Mouse (Mus musculus) neural tube, embryonic 11.5 days (tissue): ENCODE measurements around the gene Taar9. TPM values are rescaled to one million over a fixed set of nuclear protein-coding genes. Genes with fewer than 3 reads are reported as not detected.
"Not testable (repeated sequence)": the region's sequence is repeated elsewhere in the genome, so short reads cannot be mapped to it uniquely, and the experiment has no call there.

Experiments used
- ATAC-seq: fragments of 200-750 bp; cut with Nextera tagmentation; 2 replicates; pipeline ENCODE4 v1.8.0; 2017; ENCODE audit warnings: moderate number of reproducible peaks, mild to moderate bottlenecking, moderate TSS enrichment, moderate library complexity; ENCODE audit not compliant: insufficient read depth, low FRiP score, low TSS enrichment
- DNase-seq: peaks from one replicate; pipeline ENCODE4 v3.0.0-alpha.2; 2015; ENCODE audit warnings: low spot score
- H3K27ac ChIP-seq: fragments of 300-500 bp; sonication (generic); 2 replicates; pipeline ENCODE4 v1.5.1; 2014; ENCODE audit warnings: low read depth, mild to moderate bottlenecking, low read length
- H3K27me3 ChIP-seq: fragments of 300-500 bp; sonication (generic); 2 replicates; pipeline ENCODE4 v1.6.1; 2014; ENCODE audit warnings: mild to moderate bottlenecking, low read length, mixed read lengths; ENCODE audit not compliant: control insufficient read depth, insufficient read depth
- H3K36me3 ChIP-seq: fragments of 300-500 bp; sonication (generic); 2 replicates; pipeline ENCODE4 v1.6.1; 2014; ENCODE audit warnings: mild to moderate bottlenecking, low read length, moderate library complexity, mixed read lengths; ENCODE audit not compliant: control insufficient read depth, insufficient read depth
- H3K4me1 ChIP-seq: fragments of 300-500 bp; sonication (generic); 2 replicates; pipeline ENCODE4 v1.6.1; 2014; ENCODE audit warnings: low read length, mixed read lengths; ENCODE audit not compliant: control insufficient read depth, insufficient read depth
- H3K4me2 ChIP-seq: fragments of 300-500 bp; sonication (generic); 2 replicates; pipeline ENCODE4 v1.6.1; 2014; ENCODE audit warnings: low read depth, mild to moderate bottlenecking, moderate library complexity
- H3K4me3 ChIP-seq: fragments of 300-500 bp; sonication (generic); 2 replicates; pipeline ENCODE4 v1.5.1; 2014; ENCODE audit warnings: low read depth, low read length
- H3K9ac ChIP-seq: fragments of 300-500 bp; sonication (generic); 2 replicates; pipeline ENCODE4 v1.6.1; 2014; ENCODE audit warnings: mild to moderate bottlenecking, low read length
- H3K9me3 ChIP-seq: fragments of 300-500 bp; sonication (generic); 2 replicates; pipeline ENCODE4 v1.6.1; 2016; ENCODE audit warnings: low read length; ENCODE audit not compliant: control insufficient read depth
- WGBS: fragments of 180-500 bp; shearing (Covaris S2); extraction: QIAGEN DNeasy Blood & Tissue Kit; methylation state at CpG from one replicate; pipeline ENCODE4 v1.1.7; 2014; 5-methylcytosine and 5-hydroxymethylcytosine counted together
- polyA plus RNA-seq: library from polyadenylated mRNA; unstranded; fragments of >200 nt; fragmentation: Nextera tagmentation; extraction: Ambion mirVana; gene quantifications from 2 replicates; pipeline ENCODE4 v1.2.1, GENCODE M21; 2014

Taar9 gene
- polyA plus RNA-seq, 1 experiment from 2014 or later, result not detected

DNA sequence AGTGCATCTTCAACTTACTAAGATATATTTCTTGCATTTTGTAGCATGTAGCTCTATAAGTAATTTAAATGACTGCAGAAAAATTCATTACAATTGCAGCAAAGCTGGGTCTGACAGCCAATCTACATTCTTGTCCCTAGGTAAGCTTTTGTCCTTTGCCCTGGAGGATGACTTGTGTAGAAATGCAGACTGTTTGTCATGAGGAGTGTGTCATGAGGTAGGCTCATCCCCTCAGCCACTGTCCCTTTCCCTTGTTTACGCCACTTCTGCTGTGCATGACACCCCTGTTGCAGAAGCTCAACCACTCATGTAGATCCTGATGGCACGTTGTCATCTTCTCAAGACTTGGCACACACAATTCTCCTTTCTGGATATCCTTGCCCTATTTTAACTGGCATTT is 22.2 kb downstream of the Taar9 start:
- Histone ChIP-seq H3K4me1 (no peaks in the 10 kb centered on the region), H3K36me3 (no peaks in the 10 kb centered on the region), H3K9ac (no peak overlapping the region), H3K27ac (no peak overlapping the region), H3K9me3 (no peaks in the 10 kb centered on the region), H3K4me2 (no peak overlapping the region), H3K4me3 (no peak overlapping the region), H3K27me3 (no peaks in the 10 kb centered on the region)
- 92% methylated on average over 2 of the region's 2 CpGs for WGBS
- ATAC-seq, result no peak
- no peak for DNase-seq

DNA sequence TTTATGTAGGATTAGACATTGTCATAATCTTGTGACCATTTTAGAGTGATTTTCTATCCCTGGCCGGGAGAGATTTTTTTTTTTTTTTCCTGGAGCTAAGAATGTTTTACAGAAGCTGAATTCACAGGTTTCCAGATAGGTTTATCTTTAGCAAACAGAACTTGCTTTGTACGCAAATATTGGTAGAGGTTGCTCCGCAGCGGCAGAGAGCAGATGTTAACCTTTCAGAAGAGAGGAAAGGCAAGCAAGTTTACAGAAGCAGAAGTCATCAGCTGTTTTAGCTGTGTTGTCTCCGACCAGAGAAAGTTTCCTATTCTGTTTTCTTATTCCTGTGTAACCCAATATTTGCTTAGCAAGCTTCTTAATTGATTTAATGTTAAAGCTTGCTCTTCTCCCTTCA is 22.8 kb downstream of the Taar9 start:
- no peak for DNase-seq
- no peak overlapping the region for H3K27ac ChIP-seq
- no peak overlapping the region for H3K9ac ChIP-seq
- H3K4me3 ChIP-seq, result no peak overlapping the region
- no peak for ATAC-seq
- no peaks in the 10 kb centered on the region for H3K4me1 ChIP-seq
- H3K9me3 ChIP-seq, result no peaks in the 10 kb centered on the region
- H3K4me2 ChIP-seq, result no peak overlapping the region
- WGBS, result 81% methylated on average over 5 of the region's 5 CpGs
- H3K36me3 ChIP-seq, result no peaks in the 10 kb centered on the region
- no peaks in the 10 kb centered on the region for H3K27me3 ChIP-seq

DNA sequence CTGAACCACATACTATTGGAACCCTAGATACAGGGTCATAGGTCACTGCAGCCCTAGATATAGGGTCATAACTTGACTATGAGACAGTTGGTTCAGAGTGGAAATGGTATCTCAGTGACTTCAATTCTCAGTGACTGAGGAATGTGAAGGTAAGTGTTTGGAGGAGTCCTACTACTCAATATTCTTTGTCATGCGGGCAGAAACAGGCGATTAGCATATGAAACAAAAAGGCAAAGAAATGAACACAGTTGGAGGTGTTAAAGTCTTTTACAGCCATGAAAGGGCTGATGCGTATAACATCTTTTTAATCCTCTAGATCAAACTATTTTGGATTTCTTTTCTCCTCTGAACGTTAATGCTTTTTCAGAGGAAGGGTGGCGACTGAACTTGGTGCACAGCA is 23.4 kb downstream of the Taar9 start:
- Histone ChIP-seq H3K4me2 (no peak overlapping the region), H3K36me3 (no peaks in the 10 kb centered on the region), H3K9me3 (no peaks in the 10 kb centered on the region), H3K4me3 (no peak overlapping the region), H3K4me1 (no peaks in the 10 kb centered on the region), H3K27ac (no peak overlapping the region), H3K9ac (no peak overlapping the region), H3K27me3 (no peaks in the 10 kb centered on the region)
- ATAC-seq (no peak), DNase-seq (no peak)
- 72% methylated on average over 5 of the region's 5 CpGs for WGBS

DNA sequence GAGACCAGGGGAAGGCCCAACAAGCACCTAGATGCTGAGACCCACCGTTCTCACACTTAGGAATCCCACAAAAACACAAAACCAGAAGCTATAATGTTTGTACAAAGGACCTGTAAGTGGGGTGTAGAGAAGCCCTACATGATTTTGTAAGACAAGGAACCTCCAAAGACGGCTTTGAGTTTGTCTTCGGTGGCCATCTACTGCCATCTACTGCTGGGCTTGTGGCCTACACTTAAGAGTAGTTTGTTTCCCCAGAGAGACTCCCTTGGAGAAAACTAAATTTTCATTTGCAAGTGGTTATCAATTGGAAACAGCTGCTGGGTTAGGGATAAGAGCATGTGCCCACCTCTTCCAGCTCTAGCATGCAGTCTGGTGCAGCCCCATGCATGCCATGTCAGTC is 29.2 kb downstream of the Taar9 start:
- Histone ChIP-seq H3K27ac (no peak overlapping the region), H3K4me2 (no peak overlapping the region), H3K4me1 (no peaks in the 10 kb centered on the region), H3K4me3 (no peak overlapping the region), H3K9ac (no peak overlapping the region), H3K27me3 (no peaks in the 10 kb centered on the region), H3K9me3 (no peaks in the 10 kb centered on the region), H3K36me3 (no peaks in the 10 kb centered on the region)
- 51% methylated on average over 3 of the region's 3 CpGs for WGBS
- no peak for ATAC-seq
- DNase-seq, result peak; percentile 40

DNA sequence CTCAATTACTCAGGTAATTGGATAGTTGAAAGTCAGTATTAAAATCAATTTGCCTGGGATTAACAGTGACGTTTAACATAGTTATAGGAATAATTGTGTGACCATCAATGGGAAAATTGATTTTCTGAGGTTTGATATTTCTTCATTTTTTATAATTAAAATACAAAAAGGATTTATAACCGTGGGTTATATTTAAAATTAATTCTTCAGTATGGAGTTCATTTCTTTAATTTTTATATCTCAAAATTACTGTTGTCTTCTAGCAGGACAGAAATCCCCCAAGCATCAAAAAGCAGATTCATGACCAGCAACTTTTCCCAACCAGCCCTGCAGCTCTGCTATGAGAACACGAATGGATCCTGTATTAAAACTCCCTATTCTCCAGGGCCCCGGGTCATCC is 33.1 kb downstream of the Taar9 start, which contains the start of gene Taar8a:
TSS of gene Taar8a (plus strand) at position 301 of the 400 bp plus-strand sequence.
- H3K4me1 ChIP-seq, H3K9ac ChIP-seq, H3K27ac ChIP-seq, H3K9me3 ChIP-seq, ATAC-seq, H3K27me3 ChIP-seq, H3K36me3 ChIP-seq, H3K4me2 ChIP-seq, H3K4me3 ChIP-seq, DNase-seq: not testable (repeated sequence)
- 87% methylated on average over 2 of the region's 4 CpGs for WGBS

DNA sequence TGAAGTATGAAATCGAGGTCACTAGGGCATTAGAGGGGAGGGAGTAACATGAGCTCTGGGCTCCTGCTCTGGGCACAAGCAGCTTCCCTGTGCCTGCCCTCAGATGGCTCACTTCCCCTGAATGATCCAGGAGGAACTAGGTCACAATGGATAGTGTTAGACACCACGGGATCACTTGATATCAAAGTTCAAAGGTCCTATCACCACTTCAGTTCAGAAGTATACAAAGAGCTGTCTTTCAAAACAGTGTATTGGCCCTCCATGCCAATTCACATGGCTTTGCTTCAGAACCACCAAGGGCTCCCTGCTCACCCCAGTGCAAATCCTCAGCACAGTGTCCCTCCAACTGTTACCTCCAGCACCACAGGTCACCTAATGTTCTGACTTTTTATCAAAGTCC is 34.6 kb downstream of the Taar9 start:
- not testable (repeated sequence) for H3K4me1 ChIP-seq, DNase-seq, H3K36me3 ChIP-seq, ATAC-seq, H3K4me2 ChIP-seq, H3K4me3 ChIP-seq, H3K9ac ChIP-seq, H3K27me3 ChIP-seq, H3K27ac ChIP-seq, H3K9me3 ChIP-seq
- WGBS, result 54% methylated on average over 2 of the region's 2 CpGs

DNA sequence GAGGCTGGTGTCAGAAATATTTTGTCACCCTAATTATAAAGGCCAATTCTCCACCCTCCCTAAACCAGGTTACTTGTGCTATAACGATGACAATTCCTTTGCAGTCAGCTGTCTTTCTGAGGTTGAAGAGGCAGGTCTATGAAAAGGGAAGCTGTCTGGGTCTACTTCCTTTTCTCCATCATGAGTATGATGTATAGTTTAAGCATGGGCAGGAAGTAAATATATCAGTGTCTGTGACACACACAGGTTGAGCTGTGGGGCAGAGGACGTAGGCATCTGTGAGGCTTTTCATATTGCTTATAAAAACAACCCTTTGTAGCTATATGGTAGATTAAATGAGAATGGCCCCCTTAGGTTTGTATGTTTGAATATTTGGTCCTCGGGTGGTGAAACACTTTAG is 50.3 kb downstream of the Taar9 start:
- H3K4me3 ChIP-seq, result no peak overlapping the region
- H3K36me3 ChIP-seq, result no peaks in the 10 kb centered on the region
- no peak overlapping the region for H3K4me2 ChIP-seq
- DNase-seq (no peak), ATAC-seq (no peak)
- H3K27ac ChIP-seq, result no peak overlapping the region
- H3K4me1 ChIP-seq, result no peaks in the 10 kb centered on the region
- no peaks in the 10 kb centered on the region for H3K9me3 ChIP-seq
- H3K27me3 ChIP-seq, result no peaks in the 10 kb centered on the region
- no peak overlapping the region for H3K9ac ChIP-seq
- 89% methylated on average over 3 of the region's 3 CpGs for whole genome bisulfite sequencing

Other genes starting within 250 kb of the Taar9 start
- 0.82 and 0.96 TPM in 2 replicates for gene Vnn1, start 214.8 kb downstream of the Taar9 start, polyA plus RNA-seq
- not detected in 2 replicates for gene Taar1, start 189.2 kb downstream of the Taar9 start, polyA plus RNA-seq
- gene Taar2, start 171.0 kb downstream of the Taar9 start, polyA plus RNA-seq, result not detected in 2 replicates
- not detected in 2 replicates for gene Taar3, start 160.0 kb downstream of the Taar9 start, polyA plus RNA-seq
- gene Taar4, start 149.0 kb downstream of the Taar9 start, polyA plus RNA-seq, result not detected in 2 replicates
- not detected in 2 replicates for gene Taar5, start 138.8 kb downstream of the Taar9 start, polyA plus RNA-seq
- gene Taar6, start 123.9 kb downstream of the Taar9 start, polyA plus RNA-seq, result not detected in 2 replicates
- gene Taar7a, start 116.1 kb downstream of the Taar9 start, polyA plus RNA-seq, result not detected in 2 replicates
- not detected in 2 replicates for gene Taar7b, start 109.6 kb downstream of the Taar9 start, polyA plus RNA-seq
- gene Taar7d, start 82.3 kb downstream of the Taar9 start, polyA plus RNA-seq, result not detected in 2 replicates
- not detected in 2 replicates for gene Taar7e, start 71.9 kb downstream of the Taar9 start, polyA plus RNA-seq
- not detected in 2 replicates for gene Taar7f, start 60.0 kb downstream of the Taar9 start, polyA plus RNA-seq
- not detected in 2 replicates for gene Taar8a, start 33.0 kb downstream of the Taar9 start, polyA plus RNA-seq
- gene Taar8b, start 17.2 kb downstream of the Taar9 start, polyA plus RNA-seq, result not detected in 2 replicates
- not detected in 2 replicates for gene Taar8c, start 7.6 kb downstream of the Taar9 start, polyA plus RNA-seq
- 112 and 126 TPM in 2 replicates for gene Stx7, start 39.8 kb upstream of the Taar9 start, polyA plus RNA-seq
- gene Moxd1, start 114.0 kb upstream of the Taar9 start, polyA plus RNA-seq, result 39.6 and 45.8 TPM in 2 replicates